Mouse (Mus musculus) lung, postnatal 10 days (tissue): ENCODE results near the gene Cbx8.
A peak's percentile ranks its signal among the peaks of the same experiment; 100 is the strongest.

Experiments used
- DNase-seq: peaks from one replicate; pipeline ENCODE4 v3.0.0; 2021

Cbx8 gene

DNA sequence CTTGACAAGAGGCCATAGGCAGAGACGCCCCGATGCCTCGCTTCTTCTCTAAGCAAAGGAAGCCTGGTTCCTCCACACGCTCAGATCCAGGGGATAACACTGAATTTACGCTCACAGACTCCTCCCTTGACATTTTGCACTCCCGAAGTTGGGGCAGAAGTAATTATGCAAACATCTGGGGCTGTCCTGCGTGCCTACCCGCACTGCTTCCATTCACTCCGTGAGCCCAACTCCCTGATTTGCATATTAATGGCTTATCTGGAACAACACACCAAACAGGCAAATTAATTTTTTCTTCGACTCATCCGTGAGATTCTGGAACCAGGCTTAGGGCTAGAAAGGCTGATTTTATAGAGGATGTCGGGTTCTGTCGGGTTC, 7.4 kb upstream of the Cbx8 start:
- DNase-seq: no peak

DNA sequence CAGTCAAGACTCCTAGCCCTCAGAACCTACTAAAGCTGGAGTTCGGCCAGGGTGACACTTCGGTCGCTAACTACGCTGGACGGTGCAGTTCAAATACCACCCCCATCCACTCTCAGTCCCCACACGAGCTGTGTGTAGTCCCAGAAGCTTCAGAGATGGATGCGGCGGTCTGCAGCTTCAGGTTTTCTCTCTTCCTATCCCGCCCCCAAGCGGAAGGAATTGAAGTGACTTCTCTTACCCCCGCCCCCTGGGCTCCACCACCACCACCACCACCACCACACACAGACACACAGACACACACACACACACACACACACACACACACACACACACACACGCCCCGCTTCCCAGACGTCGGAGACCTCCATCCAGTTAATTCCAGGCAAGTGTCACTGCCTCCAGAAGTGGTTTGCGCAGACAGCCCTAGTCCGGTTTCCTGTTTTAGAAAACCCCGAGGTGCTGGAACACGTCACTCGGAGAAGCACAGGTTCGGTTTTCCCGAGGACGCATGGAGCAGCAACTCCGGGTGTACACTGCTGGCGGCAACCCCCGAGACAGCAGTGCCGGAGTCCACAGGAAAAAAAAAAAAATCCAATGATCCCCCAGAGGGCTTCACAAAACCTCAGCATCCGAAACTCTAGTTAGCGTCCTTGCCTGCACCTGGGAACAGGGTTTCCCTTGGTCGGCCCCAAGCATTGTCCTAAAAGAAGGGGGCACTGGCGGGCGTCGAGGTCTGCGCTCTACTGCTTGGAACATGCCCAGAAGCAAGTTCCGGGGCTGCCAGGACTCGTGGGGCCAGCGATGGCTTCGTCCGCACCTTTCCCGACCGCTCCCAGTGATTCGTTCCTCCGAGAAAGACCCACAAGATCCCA, 6.7 kb upstream of the Cbx8 start:
- peak; percentile 68 for DNase-seq

DNA sequence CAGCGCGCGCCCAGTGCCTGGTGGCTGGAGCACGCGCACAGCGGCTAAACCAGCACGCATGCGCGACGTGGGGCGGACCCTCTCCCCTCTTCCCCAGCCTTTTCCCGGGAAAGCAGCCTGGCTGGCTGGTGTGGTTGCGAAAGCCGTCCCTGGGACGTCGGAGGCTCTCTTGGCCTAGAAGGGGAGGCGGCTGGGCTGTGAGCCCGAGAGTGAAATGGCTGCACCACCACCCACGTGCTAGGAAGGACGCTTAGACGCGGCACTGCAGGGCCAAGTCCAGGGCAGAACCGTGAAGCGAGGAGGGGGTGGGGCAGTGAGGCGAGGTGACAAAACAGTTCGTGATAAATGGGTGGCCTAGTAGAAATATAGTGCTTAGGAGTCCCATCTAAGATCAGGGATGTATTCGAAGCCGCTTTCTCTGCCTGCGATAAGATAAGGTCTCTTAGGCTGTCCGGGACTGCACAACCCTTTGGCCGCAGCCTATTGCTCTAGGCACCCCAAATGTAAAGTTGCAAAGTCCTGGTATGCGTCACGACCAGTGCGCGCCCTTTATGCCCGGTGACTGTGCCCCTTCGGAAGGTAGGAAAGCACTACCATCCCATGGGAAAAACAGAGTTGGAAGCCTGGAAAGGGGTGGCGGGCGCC, 6.0 kb upstream of the Cbx8 start:
- peak; percentile 85 for DNase-seq

DNA sequence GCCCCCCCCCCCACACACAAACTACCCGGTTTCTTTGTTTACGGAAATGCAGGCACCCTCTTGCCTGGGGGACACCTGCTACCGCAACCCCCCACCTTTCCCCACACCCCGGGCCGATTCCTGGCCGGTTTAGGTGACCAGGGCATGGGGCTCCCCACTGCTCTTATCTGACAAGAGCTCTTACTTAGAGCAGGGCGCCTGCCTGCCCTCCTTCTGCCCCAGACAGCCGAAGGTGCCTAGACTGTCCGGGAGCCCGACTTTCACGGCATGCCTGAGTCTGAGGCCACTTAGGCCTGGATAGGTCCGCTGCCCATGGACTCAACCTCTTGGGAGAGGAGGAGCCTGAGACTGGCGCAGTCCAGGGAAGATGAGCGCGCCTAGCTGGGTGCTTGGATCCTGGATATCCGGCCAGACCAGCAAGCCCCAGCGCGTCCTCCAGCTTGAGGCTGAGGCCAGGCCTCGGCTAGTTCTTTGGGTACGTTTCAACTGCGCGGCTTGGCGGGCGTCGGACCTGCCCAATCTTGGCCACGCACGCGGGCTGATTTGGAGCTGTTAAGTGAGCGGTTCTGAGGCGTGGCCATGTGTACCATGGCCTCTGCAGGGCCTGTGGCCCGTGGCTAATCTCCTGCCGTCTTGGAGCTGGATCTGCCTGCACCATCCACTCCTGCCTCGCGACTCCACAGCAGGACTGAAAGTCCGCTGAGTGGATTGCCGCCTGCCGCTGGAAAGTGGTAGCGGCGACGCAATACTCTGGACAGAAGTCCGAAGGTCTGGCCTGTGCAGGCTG, 4.0 kb upstream of the Cbx8 start:
- DNase-seq: peak; percentile 70

DNA sequence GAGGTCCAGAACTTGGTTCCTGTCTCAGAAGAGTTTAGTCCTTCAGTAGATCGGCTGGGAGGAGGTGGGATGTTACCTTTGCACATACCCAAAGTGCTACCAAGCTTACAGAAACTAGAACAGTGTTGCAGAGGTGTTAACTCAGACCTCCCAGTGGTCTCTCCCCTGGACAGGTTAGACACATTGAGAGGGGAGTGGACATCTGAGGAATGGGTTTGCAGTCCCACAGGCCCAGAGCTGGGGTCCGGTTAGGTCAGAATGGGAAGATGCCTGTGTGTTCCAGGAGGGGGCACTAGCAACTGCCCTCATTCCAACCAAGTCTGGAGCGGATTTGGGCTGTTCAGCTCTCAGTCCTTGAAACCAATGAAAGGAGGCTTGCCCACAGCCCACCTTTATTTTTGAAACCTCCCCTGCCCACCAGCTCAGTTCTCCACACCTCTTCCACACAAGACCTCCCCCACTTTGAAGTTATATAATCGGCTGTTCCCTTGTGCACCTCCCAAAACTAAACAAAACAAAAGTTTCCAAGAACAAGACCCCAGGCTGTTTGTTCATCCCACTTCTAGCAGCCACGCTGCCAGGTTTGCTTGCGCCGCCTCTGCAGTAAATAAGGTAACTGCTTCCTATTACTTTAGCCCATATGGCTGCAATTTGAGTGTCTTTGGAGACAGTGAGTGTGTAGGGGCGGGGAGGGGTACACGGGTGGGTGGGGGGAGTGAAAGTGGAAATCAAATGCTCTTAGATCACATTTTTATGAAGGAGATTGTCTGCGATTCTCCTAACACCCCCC, 3.2 kb upstream of the Cbx8 start:
- peak; percentile 54 for DNase-seq

DNA sequence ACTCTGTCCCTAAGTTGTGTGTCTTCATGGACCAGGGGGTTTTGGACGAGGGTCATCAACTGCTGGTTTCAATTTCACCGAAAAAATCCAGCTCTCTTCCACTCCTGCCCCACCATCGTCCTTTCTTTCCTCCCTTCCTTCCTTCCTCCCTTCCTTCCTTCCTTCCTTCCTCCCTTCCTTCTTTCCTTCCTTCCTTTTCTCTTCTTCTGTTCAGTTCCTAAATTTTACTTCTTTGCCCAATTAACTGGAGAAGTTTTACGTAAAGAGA, 2.4 kb upstream of the Cbx8 start:
- DNase-seq: no peak

DNA sequence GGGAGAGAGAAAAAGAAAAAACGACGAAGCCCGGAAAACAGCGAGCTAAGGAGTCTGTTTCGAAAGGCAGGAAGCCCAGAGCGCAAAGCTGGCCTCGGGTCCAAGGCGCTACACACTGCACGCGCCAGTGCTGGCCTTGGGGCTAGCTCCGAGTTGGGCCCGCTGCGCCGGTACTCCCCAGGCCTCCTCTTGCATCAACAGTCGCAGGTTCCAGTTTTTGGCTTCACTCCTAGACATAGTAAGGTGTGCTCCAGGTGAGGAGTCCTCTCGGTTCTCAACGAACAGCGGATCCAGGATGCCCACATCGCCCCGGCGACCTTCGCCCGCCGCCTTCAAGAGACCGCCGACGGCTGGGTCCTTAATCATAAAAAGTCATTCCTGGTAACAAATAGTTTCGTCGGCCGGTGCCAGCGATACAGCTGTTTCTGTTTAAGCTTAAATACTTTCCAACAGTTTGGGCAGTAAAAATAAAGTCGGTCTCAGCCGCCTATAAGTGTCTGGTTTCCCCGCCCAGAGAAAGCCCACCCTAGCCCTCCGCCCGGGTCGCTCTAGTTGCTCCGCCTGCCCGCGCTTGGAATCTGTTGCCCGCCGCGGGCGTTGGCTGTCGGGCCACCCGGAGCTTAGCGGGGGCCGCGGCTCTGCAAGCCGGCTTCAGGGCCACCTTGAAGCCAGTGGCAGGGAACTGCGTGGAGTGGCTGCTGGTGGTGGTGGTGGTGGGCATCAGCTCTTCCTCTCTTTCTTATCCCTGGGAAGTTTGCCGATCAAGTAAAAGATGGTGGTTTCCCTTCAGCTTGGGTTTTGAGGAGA, 1.9 kb upstream of the Cbx8 start:
- DNase-seq: no peak

DNA sequence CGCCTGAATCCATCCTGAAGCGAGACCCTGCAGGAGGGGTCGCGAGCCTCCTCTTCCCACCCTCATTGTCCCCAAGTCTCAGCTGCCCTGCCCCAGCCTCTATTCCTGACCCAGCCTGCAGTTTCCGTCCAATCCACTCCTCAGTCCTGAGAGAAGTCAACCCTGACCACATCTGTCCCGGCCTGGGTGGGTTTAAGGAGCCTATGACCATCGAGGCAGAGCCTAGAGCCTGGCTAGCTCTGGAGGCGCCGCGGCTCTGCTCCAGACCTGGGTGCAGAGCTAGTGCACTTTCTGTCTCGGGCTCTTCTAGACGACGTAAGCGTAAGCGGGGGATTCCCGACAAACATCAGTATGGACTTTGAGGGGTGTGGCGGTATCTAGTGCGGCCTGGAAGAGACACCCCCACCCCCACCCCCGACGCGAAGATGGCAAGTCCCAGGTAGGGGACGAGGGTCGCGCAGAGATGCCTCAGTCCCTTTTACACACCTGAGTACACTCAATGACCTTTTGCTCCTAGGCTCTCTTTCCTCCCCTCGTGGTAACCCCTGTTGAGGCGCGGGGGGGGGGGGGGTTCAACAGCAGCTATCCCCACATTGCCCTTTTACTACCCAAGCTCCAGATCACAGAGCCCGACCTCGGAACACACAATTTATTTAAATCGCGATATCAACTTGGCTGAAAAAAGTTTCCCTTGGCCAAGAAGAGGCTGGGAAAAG, 1.1 kb upstream of the Cbx8 start:
- DNase-seq: no peak

DNA sequence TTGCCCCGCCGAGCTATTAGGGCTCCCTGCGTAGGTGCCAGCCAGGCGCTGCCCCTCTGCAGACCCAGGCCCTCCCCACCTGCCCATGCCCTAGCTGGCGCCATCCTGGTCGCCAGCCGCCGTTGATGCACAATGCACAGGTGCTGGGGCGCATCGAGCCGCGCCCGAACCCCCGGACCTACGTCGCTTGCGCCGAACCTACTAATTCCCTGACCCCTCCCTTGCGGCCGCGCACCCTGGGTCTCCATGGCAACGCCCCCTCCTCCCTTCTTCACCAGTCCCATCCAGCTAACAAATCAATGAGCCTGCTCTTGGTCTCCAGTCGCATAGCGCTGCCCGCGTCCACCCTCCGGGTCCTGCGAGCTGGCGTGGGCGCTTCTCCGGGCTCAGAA, 552 bp upstream of the Cbx8 start:
- peak; percentile 63 for DNase-seq

DNA sequence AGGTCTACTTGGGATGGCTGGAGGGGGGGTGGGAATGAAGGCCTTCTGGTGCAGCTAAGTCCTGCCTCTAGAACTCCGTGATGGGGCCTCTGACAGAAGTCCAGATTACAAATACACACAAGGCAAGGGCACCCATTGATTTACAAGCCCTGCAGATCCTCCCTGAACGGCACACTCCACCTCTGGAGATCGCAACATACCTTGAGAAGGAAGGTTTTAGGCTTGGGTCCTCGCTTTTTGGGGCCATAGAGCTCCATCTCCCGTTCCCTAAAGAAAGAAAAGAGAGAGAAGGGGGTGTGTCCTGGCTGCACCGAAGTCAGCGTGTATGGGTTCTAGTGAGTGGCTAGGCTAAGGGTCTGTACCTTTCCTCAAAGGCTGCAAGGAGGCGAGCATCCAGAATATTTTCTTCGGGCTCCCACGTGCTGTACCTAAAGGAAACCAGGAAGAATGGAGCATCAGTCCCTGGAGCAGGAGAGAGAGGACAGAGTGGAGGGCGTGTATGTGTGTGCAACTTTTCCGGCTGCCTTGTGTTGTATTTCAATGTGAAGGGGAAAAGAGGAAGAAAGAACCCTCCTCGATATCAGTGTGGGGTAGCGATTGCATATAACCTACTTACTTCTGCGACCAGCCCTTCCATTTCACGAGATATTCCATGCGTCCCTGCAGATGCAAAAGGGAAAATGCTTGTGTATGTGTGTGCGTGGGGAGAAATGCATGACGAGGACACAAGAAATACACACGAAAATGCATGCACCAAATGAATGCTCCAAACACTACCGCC, 847 bp downstream of the Cbx8 start:
- DNase-seq: no peak

DNA sequence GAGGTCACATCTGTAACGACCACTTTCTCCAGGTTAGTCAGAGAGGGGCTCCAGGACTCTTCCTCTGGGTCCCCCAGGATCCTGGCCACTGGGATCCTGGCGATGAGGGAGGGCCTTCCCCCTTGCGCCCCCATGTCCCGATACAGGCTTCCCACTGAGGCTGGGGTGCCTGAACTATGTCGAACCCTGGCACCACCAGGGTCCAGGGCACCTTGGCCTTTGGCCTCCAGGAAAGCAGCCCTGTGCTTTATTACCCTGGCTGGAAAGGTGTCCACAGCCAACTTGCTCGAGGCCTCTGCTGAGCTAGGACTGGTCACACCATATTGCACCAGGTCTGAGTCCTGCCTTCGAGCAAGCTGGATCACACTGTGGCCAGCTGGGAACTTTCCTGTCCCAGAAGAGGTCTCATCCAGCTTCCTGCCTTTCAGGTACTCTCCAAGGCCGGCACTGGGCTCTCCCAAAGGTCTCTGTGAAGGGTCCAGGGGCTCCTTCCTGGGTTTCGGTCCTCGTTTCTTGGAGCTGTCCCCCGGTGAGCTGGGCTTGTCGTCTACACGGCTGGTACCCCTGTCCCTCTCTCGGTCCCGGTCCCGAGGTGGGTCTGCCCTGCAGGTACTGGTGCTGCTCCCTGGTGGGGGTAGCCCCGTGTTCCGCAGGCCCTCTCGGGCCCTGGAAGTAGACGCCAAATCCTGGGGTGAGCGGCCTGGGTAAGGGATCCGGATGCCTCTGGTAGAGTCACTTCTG, 1.9 kb downstream of the Cbx8 start:
- DNase-seq: no peak

DNA sequence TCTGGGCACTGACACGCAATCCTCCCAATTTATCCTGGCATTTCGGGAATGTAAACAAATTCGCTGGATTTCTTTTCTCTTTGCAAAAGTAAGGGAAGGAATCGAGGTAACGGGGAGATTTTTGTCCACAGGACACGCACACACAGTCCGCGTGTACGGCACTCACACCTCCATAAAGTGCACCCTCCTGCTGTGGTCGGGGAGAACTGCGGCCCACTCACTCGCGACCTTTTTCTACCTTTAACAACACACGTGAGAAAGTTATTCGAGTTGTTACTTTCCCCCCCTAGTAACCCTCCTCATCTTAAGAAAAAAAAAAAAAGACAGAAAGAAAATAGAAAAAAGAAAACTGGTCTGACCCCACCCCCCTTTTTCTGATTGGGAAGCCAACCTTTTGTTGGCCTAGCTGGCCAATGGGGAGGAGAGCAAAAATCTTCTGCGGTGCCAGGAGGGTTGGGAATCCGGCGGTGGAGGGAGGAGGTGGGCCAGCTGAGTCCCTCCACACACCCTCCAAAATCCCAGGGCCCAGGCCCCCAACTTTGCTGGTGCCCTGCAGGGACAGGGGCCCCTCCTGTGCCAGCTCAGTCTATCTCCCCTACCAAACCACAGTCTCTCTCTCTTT, 2.9 kb downstream of the Cbx8 start:
- peak; percentile 50 for DNase-seq

DNA sequence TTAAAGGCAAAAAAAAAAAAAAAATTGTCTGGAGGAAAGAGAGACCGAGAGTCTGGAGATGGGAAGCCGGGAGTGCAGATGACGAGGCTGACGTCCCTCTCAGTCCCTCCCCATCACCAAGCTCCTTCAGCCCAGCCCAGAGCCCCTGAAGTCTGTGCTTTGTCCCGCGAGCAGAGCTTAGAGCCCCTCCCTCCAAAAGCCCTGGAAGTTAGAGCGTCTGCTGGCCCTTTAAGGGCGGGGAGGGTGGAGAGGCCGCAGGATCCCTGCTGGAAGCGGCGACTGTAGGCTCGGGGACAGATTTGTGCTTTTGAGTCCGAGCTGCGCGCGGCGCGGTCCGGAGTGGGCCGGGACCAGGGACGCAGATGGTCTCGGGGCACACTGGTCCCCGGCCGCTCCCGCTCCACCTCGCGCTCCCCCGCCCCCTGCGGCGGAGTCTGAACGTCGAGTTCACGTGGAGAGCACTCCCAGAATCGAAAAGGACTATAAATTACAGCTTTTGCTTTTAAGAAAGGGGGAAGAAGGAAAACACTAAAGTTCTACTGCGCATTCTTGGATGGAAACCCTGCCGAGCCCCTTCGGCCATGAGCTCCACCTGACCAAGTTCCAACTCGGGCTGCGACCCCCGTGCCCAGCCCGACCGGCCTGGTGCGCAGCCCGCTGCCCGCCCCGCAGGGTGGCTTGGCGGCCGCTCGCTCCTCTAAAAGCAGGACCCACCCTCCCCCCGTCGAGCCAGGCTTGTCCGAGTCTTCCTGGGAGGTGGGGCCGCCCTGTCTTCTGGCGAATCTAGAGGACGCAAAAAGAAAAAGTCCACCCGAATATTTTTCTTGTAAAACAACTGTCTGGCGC, 3.6 kb downstream of the Cbx8 start:
- peak; percentile 61 for DNase-seq

DNA sequence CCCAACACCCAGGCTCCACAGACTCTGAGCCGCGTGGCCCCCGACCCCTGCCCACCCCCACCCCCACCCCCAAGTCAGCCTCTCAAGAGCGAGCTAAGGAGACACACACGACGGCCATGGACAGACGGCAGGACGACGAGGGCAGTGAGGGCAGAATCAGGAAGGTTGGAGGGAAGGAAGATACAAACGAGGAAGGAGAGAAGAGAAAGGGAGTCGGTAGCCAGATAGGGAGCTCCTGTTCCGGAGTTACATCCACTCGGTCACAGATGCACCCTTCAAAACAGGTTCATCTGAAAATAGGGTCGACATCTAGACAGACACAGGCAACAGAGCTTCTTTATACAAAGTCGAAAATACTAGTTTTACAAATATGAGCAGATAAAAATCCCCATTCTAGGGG, 4.3 kb downstream of the Cbx8 start:
- DNase-seq: no peak

DNA sequence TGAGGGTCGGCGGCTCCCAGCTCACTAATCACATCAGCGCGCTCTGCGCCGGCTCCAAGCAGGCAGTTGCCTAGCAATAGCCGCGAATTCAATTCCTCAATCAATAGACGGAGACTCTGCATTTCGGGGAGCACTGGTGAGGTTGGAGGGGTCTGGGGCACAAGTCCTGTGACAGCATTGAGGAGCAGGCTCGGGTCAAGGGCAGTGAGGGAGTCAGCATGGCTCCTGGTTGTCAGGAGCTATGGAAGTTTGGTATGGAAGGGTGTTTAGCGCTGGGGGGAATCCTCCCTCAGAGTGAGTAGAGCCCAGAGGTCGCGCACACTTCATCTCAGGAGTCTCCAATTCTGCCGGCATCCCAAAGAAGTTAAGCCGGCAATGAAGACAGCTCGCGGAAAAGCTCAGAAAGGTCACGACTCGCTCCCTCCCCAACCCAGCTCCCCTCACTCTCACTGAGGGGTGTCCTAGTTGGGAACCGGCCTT, 5.0 kb downstream of the Cbx8 start:
- DNase-seq: no peak

DNA sequence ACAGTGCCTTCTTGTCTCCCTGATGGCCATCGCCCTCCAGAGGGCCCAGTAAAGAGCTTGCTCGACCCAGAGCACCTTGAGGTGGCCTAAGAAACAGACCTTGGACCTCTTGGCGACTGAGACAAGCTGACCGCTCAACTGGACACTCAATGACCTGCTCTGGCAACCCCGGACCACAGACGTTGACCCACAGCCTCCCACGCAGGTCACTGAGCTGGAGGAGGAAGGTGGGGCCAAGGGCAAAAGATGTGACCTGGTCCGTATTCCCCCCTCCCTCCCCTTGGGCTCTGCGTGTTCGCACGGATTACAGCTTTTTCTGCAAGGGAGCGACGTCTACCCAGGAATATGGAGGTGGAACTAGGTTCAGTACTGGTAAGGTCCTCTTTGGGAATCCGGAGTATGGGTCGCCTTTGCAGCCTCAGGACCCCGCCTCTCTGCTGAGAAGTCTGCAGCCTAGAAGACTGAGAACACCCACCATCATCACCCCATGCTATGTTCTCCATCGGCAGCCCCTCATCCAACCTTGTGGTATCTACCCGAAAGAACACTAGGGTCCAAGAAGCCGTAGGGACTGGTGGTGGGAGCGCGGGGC, 5.6 kb downstream of the Cbx8 start:
- no peak for DNase-seq

DNA sequence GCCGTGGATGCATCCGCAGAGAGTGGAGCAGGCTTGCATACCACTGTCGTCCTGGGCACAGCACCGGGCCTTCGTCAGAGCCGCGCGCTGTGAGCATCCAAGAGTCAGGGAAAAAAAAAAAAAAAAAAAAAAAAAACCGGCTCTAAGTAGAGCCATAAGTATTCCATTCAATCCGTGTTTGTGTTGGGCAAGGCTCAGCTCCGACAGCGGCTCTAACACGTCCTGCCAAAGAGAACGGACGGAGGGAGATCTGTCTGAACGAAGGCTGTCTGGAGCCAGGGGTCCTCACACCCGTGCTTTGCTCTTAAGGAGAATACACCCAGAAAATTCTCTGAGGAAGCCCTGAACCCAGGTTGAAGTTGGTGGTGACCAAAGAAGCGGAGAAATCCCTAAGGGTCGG, 6.1 kb downstream of the Cbx8 start:
- peak; percentile 2 for DNase-seq
